Mouse (Mus musculus) lung, embryonic 14.5 days (tissue): ENCODE data around the gene Dok1. TPM values are rescaled to one million over a fixed set of nuclear protein-coding genes. Genes with fewer than 3 reads are reported as not detected.
A peak's percentile ranks its signal among the peaks of the same experiment; 100 is the strongest.

Source experiments
- ATAC-seq: fragments of 200-750 bp; cut with Nextera tagmentation; 2 replicates; pipeline ENCODE4 v1.8.0; 2017; ENCODE audit warnings: mild to moderate bottlenecking, moderate TSS enrichment, moderate library complexity; ENCODE audit not compliant: insufficient read depth
- DNase-seq: peaks from one replicate; pipeline ENCODE4 v3.0.0-alpha.2; 2015
- H3K27ac ChIP-seq: fragments of 300-500 bp; sonication (generic); 2 replicates; pipeline ENCODE4 v1.5.1; 2014; ENCODE audit warnings: low read depth, mild to moderate bottlenecking, moderate library complexity
- H3K27me3 ChIP-seq: fragments of 300-500 bp; sonication (generic); 2 replicates; pipeline ENCODE4 v1.6.1; 2014; ENCODE audit warnings: low read length, control low read depth; ENCODE audit not compliant: insufficient read depth
- H3K36me3 ChIP-seq: fragments of 300-500 bp; sonication (generic); 2 replicates; pipeline ENCODE4 v1.6.1; 2014; ENCODE audit warnings: control low read depth; ENCODE audit not compliant: insufficient read depth
- H3K4me1 ChIP-seq: fragments of 300-500 bp; sonication (generic); 2 replicates; pipeline ENCODE4 v1.6.1; 2014; ENCODE audit warnings: antibody characterized with exemption, control low read depth; ENCODE audit not compliant: insufficient read depth
- H3K4me2 ChIP-seq: fragments of 300-500 bp; sonication (generic); 2 replicates; pipeline ENCODE4 v1.6.1; 2014; ENCODE audit warnings: mild to moderate bottlenecking
- H3K4me3 ChIP-seq: fragments of 300-500 bp; sonication (generic); 2 replicates; pipeline ENCODE4 v1.5.1; 2014; ENCODE audit warnings: low read depth, low read length
- H3K9ac ChIP-seq: fragments of 300-500 bp; sonication (generic); 2 replicates; pipeline ENCODE4 v1.6.1; 2014
- H3K9me3 ChIP-seq: fragments of 300-500 bp; sonication (generic); 2 replicates; pipeline ENCODE4 v1.6.1; 2016; ENCODE audit warnings: low read depth, low read length, control low read depth
- CTCF ChIP-seq: IDR thresholded peaks from 2 replicates; pipeline ENCODE4 v1.5.1; 2016; ENCODE audit warnings: antibody characterized with exemption, low read depth
- WGBS: fragments of 180-500 bp; shearing (Covaris S2); extraction: QIAGEN DNeasy Blood & Tissue Kit; methylation state at CpG from one replicate; pipeline ENCODE4 v1.1.7; 2014; 5-methylcytosine and 5-hydroxymethylcytosine counted together
- polyA plus RNA-seq: library from polyadenylated mRNA; unstranded; fragments of >200 nt; fragmentation: Nextera tagmentation; extraction: Ambion mirVana; gene quantifications from 2 replicates; pipeline ENCODE4 v1.2.1, GENCODE M21; 2014

The Dok1 gene
- polyA plus RNA-seq, 1 experiment from 2014 or later = 12.0 TPM

DNA sequence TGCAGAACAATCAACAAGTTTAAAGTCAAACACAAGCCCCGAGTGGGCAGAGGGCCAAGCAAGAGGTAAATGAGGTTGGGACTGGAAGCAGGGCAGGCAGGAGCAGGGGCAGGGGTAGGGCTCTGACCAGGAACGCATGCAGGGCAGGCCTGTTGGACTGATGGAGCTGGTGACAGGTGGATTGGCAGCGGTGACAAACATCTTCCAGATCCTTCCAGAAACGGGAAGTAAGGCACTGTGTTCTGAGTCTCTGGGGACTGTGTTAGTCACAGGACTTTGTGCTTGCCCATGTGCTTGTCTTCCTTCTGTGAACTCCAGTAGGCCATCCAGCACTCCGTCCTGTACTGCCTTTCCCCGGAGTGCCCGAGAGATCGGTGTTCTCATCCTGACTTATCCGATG is 11.5 kb upstream of the Dok1 start:
- ATAC-seq (no peak), DNase-seq (no peak)
- Histone ChIP-seq H3K27me3 (no peaks in the 10 kb centered on the region), H3K4me1 (no peaks in the 10 kb centered on the region), H3K9ac (no peak overlapping the region), H3K4me2 (no peak overlapping the region), H3K36me3 (peaks cover 9% of the 10 kb centered on the region; the same call in 1 of the 2 replicates), H3K27ac (no peak overlapping the region), H3K9me3 (no peaks in the 10 kb centered on the region), H3K4me3 (no peak overlapping the region)
- TF ChIP-seq CTCF = no peak
- WGBS = 69% methylated on average over 9 of the region's 9 CpGs

DNA sequence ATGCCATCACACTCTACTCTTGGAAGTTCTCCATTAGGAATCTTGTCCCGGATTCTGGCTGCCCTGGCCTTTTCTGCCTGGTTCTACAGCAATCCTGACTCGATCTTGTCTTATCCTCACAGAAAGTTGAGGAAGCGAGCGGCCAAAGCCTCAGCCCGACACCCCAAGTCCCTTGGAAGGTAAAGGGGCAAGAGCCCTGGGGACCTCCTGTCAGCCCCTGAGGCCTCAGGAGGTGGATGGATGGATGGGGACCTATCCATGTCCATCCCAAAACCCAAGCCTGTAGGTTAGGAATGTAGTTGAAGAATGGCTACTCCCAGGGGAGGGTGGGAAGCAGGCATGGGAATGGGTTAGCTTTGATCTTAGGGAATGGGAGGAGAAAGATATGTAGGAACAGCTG is 10.7 kb upstream of the Dok1 start:
- no peak for ATAC-seq
- H3K4me2 ChIP-seq = no peak overlapping the region
- 82% methylated on average over 5 of the region's 5 CpGs for WGBS

DNA sequence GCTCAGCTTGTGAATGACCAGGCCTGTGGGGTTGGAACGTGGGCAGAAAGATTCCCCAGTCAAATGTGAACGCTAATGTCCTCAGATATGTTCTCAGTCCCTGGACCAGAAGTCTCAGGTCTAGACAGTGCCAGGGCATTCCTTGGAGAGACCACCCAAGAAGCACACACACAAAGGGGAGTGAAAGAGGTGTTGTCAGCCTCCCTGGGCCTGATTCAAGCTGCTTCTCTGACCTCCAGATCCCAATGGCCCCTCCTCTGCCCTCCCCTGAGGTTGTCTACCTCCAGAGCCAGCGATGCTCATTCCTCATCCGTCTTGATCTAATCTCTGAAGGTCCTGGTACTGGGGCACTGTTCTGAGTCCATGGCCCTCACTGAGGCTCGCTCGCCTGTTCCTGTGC is 10.3 kb upstream of the Dok1 start:
- H3K4me2 ChIP-seq = no peak overlapping the region
- TF ChIP-seq CTCF = no peak
- WGBS = 46% methylated on average over 6 of the region's 6 CpGs
- H3K27me3 ChIP-seq = no peaks in the 10 kb centered on the region
- H3K27ac ChIP-seq = peak overlapping the region; percentile 24; the same call in 1 of the 2 replicates
- H3K9ac ChIP-seq = no peak overlapping the region
- no peak overlapping the region for H3K4me3 ChIP-seq
- 0 out of 2 replicates have a peak, but pooled peaks cover 8% of the 10 kb centered on the region for H3K36me3 ChIP-seq
- no peak for DNase-seq
- H3K9me3 ChIP-seq = no peaks in the 10 kb centered on the region
- H3K4me1 ChIP-seq = no peaks in the 10 kb centered on the region
- no peak for ATAC-seq

More for the DNA sequence above, 10.7 kb upstream of the Dok1 start:
- Histone ChIP-seq H3K4me1 (no peaks in the 10 kb centered on the region), H3K9ac (no peak overlapping the region), H3K4me3 (no peak overlapping the region), H3K9me3 (no peaks in the 10 kb centered on the region), H3K36me3 (0 out of 2 replicates have a peak, but pooled peaks cover 8% of the 10 kb centered on the region), H3K27me3 (no peaks in the 10 kb centered on the region), H3K27ac (peak overlapping the region; percentile 24; the same call in 1 of the 2 replicates)
- DNase-seq = no peak
- TF ChIP-seq CTCF = no peak

DNA sequence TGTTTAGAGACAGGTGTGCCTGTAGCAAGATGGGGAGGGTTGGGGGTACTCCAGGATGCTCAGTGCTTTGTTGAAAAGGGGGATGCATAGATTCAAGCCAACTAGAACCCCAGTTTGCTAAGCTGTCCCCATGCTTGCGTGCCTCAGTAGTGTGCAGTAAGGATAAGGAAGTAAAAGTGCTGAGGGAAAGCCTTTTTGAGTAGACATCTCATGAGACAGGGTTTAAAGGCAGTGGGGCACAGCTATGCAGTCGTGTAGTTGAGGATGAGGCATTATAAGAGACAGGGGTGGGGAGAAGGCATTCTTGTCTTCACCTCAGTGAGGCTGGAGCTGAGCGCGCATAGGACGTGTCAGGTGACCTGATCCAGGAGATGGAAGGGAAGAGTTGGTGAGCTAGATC is 7.3 kb upstream of the Dok1 start:
- Histone ChIP-seq H3K36me3 (0 out of 2 replicates have a peak, but pooled peaks cover 8% of the 10 kb centered on the region), H3K4me1 (0 out of 2 replicates have a peak, but pooled peaks cover 2% of the 10 kb centered on the region), H3K9me3 (no peaks in the 10 kb centered on the region), H3K4me3 (no peak overlapping the region), H3K27me3 (no peaks in the 10 kb centered on the region), H3K27ac (no peak overlapping the region), H3K9ac (no peak overlapping the region), H3K4me2 (no peak overlapping the region)
- 74% methylated on average over 5 of the region's 5 CpGs for WGBS
- ATAC-seq (no peak), DNase-seq (no peak)
- no peak for TF ChIP-seq CTCF

DNA sequence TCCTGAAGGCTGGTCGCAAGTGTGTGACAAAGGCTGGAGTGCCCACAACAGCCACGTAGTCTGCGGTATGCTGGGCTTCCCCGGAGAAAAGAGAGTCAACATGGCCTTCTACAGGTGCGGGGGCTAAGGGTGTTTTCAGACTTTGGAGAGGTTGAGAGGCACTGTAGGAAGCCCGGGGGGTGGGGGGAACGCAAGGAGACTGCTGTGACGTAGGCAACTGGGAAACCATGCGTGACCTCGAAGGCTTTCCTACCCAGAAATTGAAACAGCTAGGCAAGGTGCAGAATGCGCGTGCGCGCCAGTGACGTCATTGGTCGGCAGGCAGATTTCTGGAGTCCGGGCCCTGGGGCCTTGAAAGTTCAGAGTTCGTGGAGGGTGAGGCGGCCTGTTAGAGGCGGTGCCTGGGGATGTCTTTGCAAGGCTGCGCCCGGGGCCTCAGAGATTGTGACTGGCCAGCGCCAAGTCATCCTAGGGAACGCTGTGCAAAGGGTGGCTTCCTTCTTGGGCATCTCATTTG is 5.3 kb upstream of the Dok1 start:
- peak overlapping the region; percentile 56 for H3K4me2 ChIP-seq
- 0 out of 2 replicates have a peak overlapping the region, but pooled peaks have one; percentile 17 for H3K9ac ChIP-seq
- peak overlapping the region; percentile 20 for H3K4me3 ChIP-seq
- no peaks in the 10 kb centered on the region for H3K27me3 ChIP-seq
- no peak overlapping the region for H3K27ac ChIP-seq
- ATAC-seq (peak; percentile 7; the same call in 1 of the 2 replicates), DNase-seq (peak; percentile 85)
- WGBS = 16% methylated on average over 24 of the region's 24 CpGs
- H3K36me3 ChIP-seq = 0 out of 2 replicates have a peak, but pooled peaks cover 8% of the 10 kb centered on the region
- 0 out of 2 replicates have a peak, but pooled peaks cover 7% of the 10 kb centered on the region for H3K4me1 ChIP-seq
- H3K9me3 ChIP-seq = no peaks in the 10 kb centered on the region
- no peak for TF ChIP-seq CTCF

DNA sequence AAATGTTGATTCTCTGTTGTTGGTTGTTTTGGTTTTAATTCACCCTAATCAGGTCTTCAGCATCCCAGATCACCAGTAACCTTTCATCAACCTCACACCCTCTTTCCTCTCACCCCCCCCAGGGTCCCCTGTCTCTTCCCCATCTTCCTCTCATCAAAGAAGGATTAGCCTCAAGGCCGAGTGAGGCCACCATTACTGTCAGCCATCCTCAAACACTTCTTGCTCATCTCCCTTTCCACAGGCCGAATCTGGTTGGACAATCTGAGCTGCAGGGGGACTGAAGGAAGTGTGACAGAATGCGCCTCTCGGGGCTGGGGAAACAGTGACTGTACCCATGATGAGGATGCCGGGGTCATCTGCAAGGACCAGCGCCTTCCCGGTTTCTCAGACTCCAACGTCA is 3.9 kb upstream of the Dok1 start:
- no peak for TF ChIP-seq CTCF
- DNase-seq (peak; percentile 53), ATAC-seq (no peak)
- 36% methylated on average over 8 of the region's 8 CpGs for WGBS
- Histone ChIP-seq H3K4me2 (0 out of 2 replicates have a peak overlapping the region, but pooled peaks have one; percentile 5), H3K4me1 (0 out of 2 replicates have a peak, but pooled peaks cover 7% of the 10 kb centered on the region), H3K27ac (no peak overlapping the region), H3K9me3 (no peaks in the 10 kb centered on the region), H3K9ac (no peak overlapping the region), H3K4me3 (no peak overlapping the region), H3K27me3 (no peaks in the 10 kb centered on the region), H3K36me3 (0 out of 2 replicates have a peak, but pooled peaks cover 8% of the 10 kb centered on the region)

DNA sequence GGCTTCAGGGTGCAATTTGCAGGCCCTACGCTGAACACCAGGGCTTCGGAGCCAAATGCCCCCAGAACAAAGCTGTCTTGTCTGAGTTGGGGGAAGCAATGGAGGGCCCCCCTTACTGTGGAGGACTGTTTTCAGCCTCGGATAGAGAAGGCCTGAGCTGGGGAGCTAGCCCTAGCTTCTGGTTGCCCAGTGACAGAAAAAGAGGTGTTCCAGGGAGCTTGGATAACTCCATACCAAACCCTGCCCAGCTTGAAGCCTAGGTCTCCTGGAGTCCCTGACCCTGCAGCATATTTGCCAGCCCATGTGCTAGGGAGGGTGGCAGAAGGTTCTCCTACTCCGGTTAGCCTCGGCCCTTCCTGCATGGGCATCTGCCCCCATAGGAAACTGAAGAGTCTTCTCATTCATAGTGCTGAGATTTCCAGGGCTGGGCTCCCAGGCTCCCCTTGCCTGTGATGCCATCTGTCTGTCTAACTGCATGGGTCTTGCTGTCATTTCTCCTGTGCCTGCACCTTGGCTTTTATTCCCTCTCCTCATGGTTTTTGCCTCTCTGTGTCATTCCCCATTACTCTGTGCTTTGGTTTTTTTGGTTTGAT is 1.3 kb upstream of the Dok1 start:
- H3K27me3 ChIP-seq = no peaks in the 10 kb centered on the region
- DNase-seq (no peak), ATAC-seq (peak; percentile 0; the same call in 1 of the 2 replicates)
- 0 out of 2 replicates have a peak, but pooled peaks cover 9% of the 10 kb centered on the region for H3K4me1 ChIP-seq
- peak overlapping the region; percentile 93; the same call in 1 of the 2 replicates for H3K27ac ChIP-seq
- no peaks in the 10 kb centered on the region for H3K36me3 ChIP-seq
- peak overlapping the region; percentile 55 for H3K4me3 ChIP-seq
- peak overlapping the region; percentile 66 for H3K9ac ChIP-seq
- 17% methylated on average over 5 of the region's 5 CpGs for WGBS
- peak overlapping the region; percentile 78 for H3K4me2 ChIP-seq
- no peaks in the 10 kb centered on the region for H3K9me3 ChIP-seq
- no peak for TF ChIP-seq CTCF
